Mouse (Mus musculus) lung, postnatal 0 days (tissue): Measurements from ENCODE around the gene Ssh1. TPM values are rescaled to one million over a fixed set of nuclear protein-coding genes. Genes with fewer than 3 reads are reported as not detected.
A peak's percentile ranks its signal among the peaks of the same experiment; 100 is the strongest.

Experiments
- ATAC-seq: fragments of 200-750 bp; cut with Nextera tagmentation; 2 replicates; pipeline ENCODE4 v1.8.0; 2017; ENCODE audit warnings: moderate library complexity
- DNase-seq: peaks from one replicate; pipeline ENCODE4 v3.0.0-alpha.2; 2016; ENCODE audit warnings: low spot score
- H3K27ac ChIP-seq: fragments of 300-500 bp; sonication (generic); 2 replicates; pipeline ENCODE4 v1.5.1; 2014; ENCODE audit warnings: antibody characterized with exemption, mild to moderate bottlenecking, low read length, mixed read lengths
- H3K27me3 ChIP-seq: fragments of 300-500 bp; sonication (generic); replicated peaks from 2 replicates; pipeline ENCODE4 v1.6.1; 2014; ENCODE audit warnings: low read length, mixed read lengths; ENCODE audit not compliant: insufficient read depth
- H3K36me3 ChIP-seq: fragments of 300-500 bp; sonication (generic); 2 replicates; pipeline ENCODE4 v1.6.1; 2014; ENCODE audit warnings: low read length, mixed read lengths; ENCODE audit not compliant: insufficient read depth
- H3K4me1 ChIP-seq: fragments of 300-500 bp; sonication (generic); 2 replicates; pipeline ENCODE4 v1.6.1; 2014; ENCODE audit warnings: antibody characterized with exemption, low read depth, low read length, mixed read lengths; ENCODE audit not compliant: insufficient read depth
- H3K4me2 ChIP-seq: fragments of 300-500 bp; sonication (generic); replicated peaks from 2 replicates; pipeline ENCODE4 v1.6.1; 2014; ENCODE audit warnings: low read depth, mild to moderate bottlenecking, low read length, moderate library complexity, mixed read lengths
- H3K4me3 ChIP-seq: fragments of 300-500 bp; sonication (generic); 2 replicates; pipeline ENCODE4 v1.5.1; 2014; ENCODE audit warnings: low read depth, low read length
- H3K9ac ChIP-seq: fragments of 300-500 bp; sonication (generic); replicated peaks from 2 replicates; pipeline ENCODE4 v1.6.1; 2014; ENCODE audit warnings: low read depth, mild to moderate bottlenecking
- H3K9me3 ChIP-seq: fragments of 300-500 bp; sonication (generic); 2 replicates; pipeline ENCODE4 v1.6.1; 2016; ENCODE audit warnings: low read length, mixed read lengths
- CTCF ChIP-seq: IDR thresholded peaks from 2 replicates; pipeline ENCODE4 v1.5.1; 2016; ENCODE audit warnings: antibody characterized with exemption, mild to moderate bottlenecking
- EP300 ChIP-seq: IDR thresholded peaks from 2 replicates; pipeline ENCODE4 v1.6.1; 2016; ENCODE audit warnings: antibody characterized with exemption, mild to moderate bottlenecking, control low read depth
- WGBS: fragments of 180-500 bp; shearing (Covaris S2); extraction: QIAGEN DNeasy Blood & Tissue Kit; methylation state at CpG from one replicate; pipeline ENCODE4 v1.1.7; 2014; 5-methylcytosine and 5-hydroxymethylcytosine counted together
- polyA plus RNA-seq: library from polyadenylated mRNA; unstranded; fragments of >200 nt; fragmentation: Nextera tagmentation; extraction: Ambion mirVana; gene quantifications from 2 replicates; pipeline ENCODE4 v1.2.1, GENCODE M21; 2015

Ssh1 gene
- polyA plus RNA-seq, 1 experiment from 2014 or later = 13.2 TPM

- TF ChIP-seq CTCF (no peak), EP300 (no peak)
- Histone ChIP-seq H3K27ac (no peak overlapping the region), H3K9me3 (no peaks in the 10 kb centered on the region), H3K9ac (no peak overlapping the region), H3K4me2 (no peak overlapping the region), H3K27me3 (no peaks in the 10 kb centered on the region), H3K4me1 (no peaks in the 10 kb centered on the region), H3K4me3 (no peak overlapping the region), H3K36me3 (peaks cover 10% of the 10 kb centered on the region)
- no peak for ATAC-seq
- DNase-seq = no peak
- 73% methylated on average over 5 of the region's 5 CpGs for WGBS
These were observed 38.4 kb downstream of the Ssh1 start for GRCm38 (mm10) chr5:113955281-113955680.

- H3K4me2 ChIP-seq = no peak overlapping the region
- H3K27ac ChIP-seq = no peak overlapping the region
These were observed 39.3 kb downstream of the Ssh1 start for GRCm38 (mm10) chr5:113954421-113954820.

GRCm38 (mm10) chr5:113952519-113952918 is 41.2 kb downstream of the Ssh1 start:
- Histone ChIP-seq H3K4me2 (no peak overlapping the region), H3K4me1 (no peaks in the 10 kb centered on the region), H3K36me3 (peaks cover 18% of the 10 kb centered on the region), H3K9ac (no peak overlapping the region), H3K27ac (no peak overlapping the region), H3K9me3 (no peaks in the 10 kb centered on the region), H3K4me3 (no peak overlapping the region), H3K27me3 (no peaks in the 10 kb centered on the region)
- DNase-seq = no peak
- 51% methylated on average over 10 of the region's 10 CpGs for WGBS
- TF ChIP-seq EP300 (no peak), CTCF (no peak)
- ATAC-seq = no peak

More at GRCm38 (mm10) chr5:113954421-113954820, 39.3 kb downstream of the Ssh1 start:
- Histone ChIP-seq H3K9ac (no peak overlapping the region), H3K27me3 (no peaks in the 10 kb centered on the region), H3K4me1 (no peaks in the 10 kb centered on the region), H3K9me3 (no peaks in the 10 kb centered on the region), H3K4me3 (no peak overlapping the region), H3K36me3 (peaks cover 19% of the 10 kb centered on the region)
- DNase-seq = peak; percentile 89
- no peak for TF ChIP-seq EP300
- peak; percentile 97 for TF ChIP-seq CTCF
- 10% methylated on average over 7 of the region's 7 CpGs for WGBS
- peak; percentile 70 for ATAC-seq

GRCm38 (mm10) chr5:113951693-113952071 is 42.0 kb downstream of the Ssh1 start:
- no peak overlapping the region for H3K4me3 ChIP-seq
- H3K4me2 ChIP-seq = no peak overlapping the region
- H3K36me3 ChIP-seq = peaks cover 17% of the 10 kb centered on the region
- H3K27me3 ChIP-seq = no peaks in the 10 kb centered on the region
- H3K9me3 ChIP-seq = no peaks in the 10 kb centered on the region
- TF ChIP-seq CTCF (no peak), EP300 (no peak)
- no peak for DNase-seq
- no peaks in the 10 kb centered on the region for H3K4me1 ChIP-seq
- no peak overlapping the region; the same call in 1 of the 2 replicates for H3K27ac ChIP-seq
- 30% methylated on average over 11 of the region's 11 CpGs for WGBS
- H3K9ac ChIP-seq = no peak overlapping the region
- ATAC-seq = peak; percentile 29; the same call in 1 of the 2 replicates

GRCm38 (mm10) chr5:113950786-113951692 is 42.7 kb downstream of the Ssh1 start:
- 0 out of 2 replicates have a peak, but pooled peaks have one; percentile 27 for ATAC-seq
- Histone ChIP-seq H3K27me3 (no peaks in the 10 kb centered on the region), H3K4me1 (no peaks in the 10 kb centered on the region), H3K4me3 (no peak overlapping the region), H3K9me3 (no peaks in the 10 kb centered on the region), H3K36me3 (peaks cover 22% of the 10 kb centered on the region), H3K9ac (no peak overlapping the region), H3K4me2 (no peak overlapping the region), H3K27ac (no peak overlapping the region; the same call in 1 of the 2 replicates)
- WGBS = 72% methylated on average over 19 of the region's 19 CpGs
- no peak for TF ChIP-seq EP300
- TF ChIP-seq CTCF = no peak
- no peak for DNase-seq

- DNase-seq = no peak
- no peaks in the 10 kb centered on the region for H3K9me3 ChIP-seq
- no peak overlapping the region for H3K9ac ChIP-seq
- WGBS = 80% methylated on average over 17 of the region's 17 CpGs
- H3K27me3 ChIP-seq = no peaks in the 10 kb centered on the region
- no peaks in the 10 kb centered on the region for H3K4me1 ChIP-seq
- H3K4me2 ChIP-seq = no peak overlapping the region
- TF ChIP-seq CTCF (no peak), EP300 (no peak)
- no peak overlapping the region for H3K4me3 ChIP-seq
- peaks cover 31% of the 10 kb centered on the region for H3K36me3 ChIP-seq
- no peak overlapping the region for H3K27ac ChIP-seq
- ATAC-seq = no peak
These were observed 43.6 kb downstream of the Ssh1 start for GRCm38 (mm10) chr5:113950133-113950532.
